In genomic region chr19:53313684-53314443, GRCm38 (mm10) we compare ENCODE assay signal across 8 mouse cellular contexts. TPM values are rescaled to one million over a fixed set of nuclear protein-coding genes. Genes with fewer than 3 reads are reported as not detected.
DNase-seq lines count a peak whose midpoint lies in the region; ATAC-seq and TF ChIP-seq lines count a peak whose summit lies in the region.

No protein-coding gene starts in this region.

- peak overlapping the region; percentile 89 for H3K4me2 ChIP-seq in CH12.LX (ENCODE audit: insufficient read depth, low read depth, poor library complexity, severe bottlenecking)
- peak overlapping the region; percentile 98 for H3K4me2 ChIP-seq in forebrain, embryonic 11.5 days (ENCODE audit: low read depth, low read length, severe bottlenecking)
- H3K4me2 ChIP-seq in heart, embryonic 16.5 days (ENCODE audit: low read depth, low read length), result peak overlapping the region; percentile 82
- H3K4me2 ChIP-seq in liver, embryonic 15.5 days, result peak overlapping the region; percentile 99
- H3K4me2 ChIP-seq in neural tube, embryonic 12.5 days (replicated peaks), result peak overlapping the region; percentile 92

- H3K27me3 ChIP-seq in CH12.LX (replicated peaks), result peaks cover 11% of the 10 kb centered on the region
- H3K27me3 ChIP-seq in forebrain, embryonic 11.5 days (ENCODE audit: control insufficient read depth, insufficient read depth, low read length), result no peaks in the 10 kb centered on the region
- no peaks in the 10 kb centered on the region for H3K27me3 ChIP-seq in heart, embryonic 16.5 days (ENCODE audit: control insufficient read depth, insufficient read depth, low read length)
- no peaks in the 10 kb centered on the region; the same call in 1 of the 2 replicates for H3K27me3 ChIP-seq in liver, embryonic 15.5 days
- H3K27me3 ChIP-seq in neural tube, embryonic 12.5 days (replicated peaks), result no peaks in the 10 kb centered on the region

- no peaks in the 10 kb centered on the region for H3K79me2 ChIP-seq in CH12.LX (replicated peaks; ENCODE audit: control insufficient read depth, extremely low read depth, insufficient read depth, poor library complexity, severe bottlenecking)

- no peaks in the 10 kb centered on the region for H3K36me3 ChIP-seq in CH12.LX (replicated peaks in 1 of 2; ENCODE audit: control insufficient read depth in 1 of 2, insufficient read depth in 1 of 2, low read length in 1 of 2)
- H3K36me3 ChIP-seq in forebrain, embryonic 11.5 days (ENCODE audit: control insufficient read depth, insufficient read depth, low read length), result no peaks in the 10 kb centered on the region
- H3K36me3 ChIP-seq in heart, embryonic 16.5 days (ENCODE audit: control insufficient read depth, insufficient read depth), result no peaks in the 10 kb centered on the region
- no peaks in the 10 kb centered on the region for H3K36me3 ChIP-seq in liver, embryonic 15.5 days (replicated peaks)
- no peaks in the 10 kb centered on the region for H3K36me3 ChIP-seq in neural tube, embryonic 12.5 days

- no peak for TF ChIP-seq CTCF in CH12.LX (conservative IDR thresholded peaks at IDR 0.05 in 1 of 2, IDR thresholded peaks at IDR 0.05 in 1 of 2; ENCODE audit: low read depth in 2 of 2, low read length in 2 of 2)

- H3K9me3 ChIP-seq in CH12.LX (replicated peaks; ENCODE audit: low read length), result no peaks in the 10 kb centered on the region
- no peaks in the 10 kb centered on the region for H3K9me3 ChIP-seq in forebrain, embryonic 11.5 days (ENCODE audit: control insufficient read depth, low read length)
- no peaks in the 10 kb centered on the region for H3K9me3 ChIP-seq in heart, embryonic 16.5 days (replicated peaks; ENCODE audit: control insufficient read depth, low read length)
- H3K9me3 ChIP-seq in liver, embryonic 15.5 days (replicated peaks), result no peaks in the 10 kb centered on the region
- no peaks in the 10 kb centered on the region for H3K9me3 ChIP-seq in neural tube, embryonic 12.5 days

- WGBS in forebrain, embryonic 11.5 days, result under 1% methylated on average over 52 of the region's 52 CpGs
- WGBS in heart, embryonic 16.5 days, result under 1% methylated on average over 52 of the region's 52 CpGs
- WGBS in liver, embryonic 15.5 days (ENCODE audit: insufficient replicate concordance), result under 1% methylated on average over 52 of the region's 52 CpGs
- under 1% methylated on average over 52 of the region's 52 CpGs for WGBS in neural tube, embryonic 12.5 days

- no peak for TF ChIP-seq EP300 in CH12.LX (IDR thresholded peaks at IDR 0.05; ENCODE audit: low read length)

- ATAC-seq in forebrain, embryonic 11.5 days (replicated peaks; ENCODE audit: low FRiP score), result peak; percentile 86
- peak; percentile 79 for ATAC-seq in heart, embryonic 16.5 days (replicated peaks; ENCODE audit: extremely low read depth, insufficient read depth, low FRiP score)
- ATAC-seq in liver, embryonic 15.5 days (ENCODE audit: insufficient read depth), result peak; percentile 78
- peak; percentile 79 for ATAC-seq in neural tube, embryonic 12.5 days (ENCODE audit: low FRiP score, low read depth)

- dilution Hi-C loops in CH12.LX (cut with MboI; ENCODE audit: extremely low pct_ligation_motif_present, extremely low pct_unique_long_range_greater_than_20kb, low sequenced_read_pairs), result no loop called here

- H3K27ac ChIP-seq in CH12.LX (ENCODE audit: insufficient read depth, low read depth), result peak overlapping the region; percentile 55
- H3K27ac ChIP-seq in forebrain, embryonic 11.5 days (ENCODE audit: low read depth, low read length), result peak overlapping the region; percentile 91
- peak overlapping the region; percentile 98 for H3K27ac ChIP-seq in heart, embryonic 16.5 days (ENCODE audit: low read length)
- H3K27ac ChIP-seq in liver, embryonic 15.5 days (replicated peaks), result peak overlapping the region; percentile 95
- H3K27ac ChIP-seq in neural tube, embryonic 12.5 days, result peak overlapping the region; percentile 88

- H3K4me3 ChIP-seq in CH12.LX (replicated peaks in 1 of 3; ENCODE audit: low read depth in 2 of 3, low read length in 2 of 3, poor library complexity in 1 of 3), result peak overlapping the region; percentile 68 to 81 (median 77)
- H3K4me3 ChIP-seq in forebrain, embryonic 11.5 days (ENCODE audit: low read depth, low read length), result peak overlapping the region; percentile 95
- H3K4me3 ChIP-seq in heart, embryonic 16.5 days (ENCODE audit: low read length), result peak overlapping the region; percentile 93
- H3K4me3 ChIP-seq in liver, embryonic 15.5 days (replicated peaks), result peak overlapping the region; percentile 80
- peak overlapping the region; percentile 91 for H3K4me3 ChIP-seq in neural tube, embryonic 12.5 days

- DNase-seq in CH12.LX (ENCODE audit: extremely low read depth), result peak; percentile 97
- peak; percentile 97 for DNase-seq in c-Kit-positive CD71-positive TER-119-negative erythroid progenitor cells, embryonic 14.5 days (ENCODE audit: low read depth)
- peak; percentile 99 for DNase-seq in forebrain, embryonic 11.5 days (ENCODE audit: low spot score)
- peak; percentile 98 to 99 for DNase-seq in kidney, postnatal 36 days
- DNase-seq in telencephalon, adult 2 months (ENCODE audit: low read depth, low spot score), result peak; percentile 98

- TF ChIP-seq RAD21 in CH12.LX (IDR thresholded peaks at IDR 0.05; ENCODE audit: low read depth, low read length), result no peak

- H3K4me1 ChIP-seq in CH12.LX (ENCODE audit: control insufficient read depth in 1 of 2, insufficient read depth in 2 of 2), result peaks cover 26 to 43% of the 10 kb centered on the region in 2 experiments
- peaks cover 15% of the 10 kb centered on the region; the same call in 1 of the 2 replicates for H3K4me1 ChIP-seq in forebrain, embryonic 11.5 days (replicated peaks; ENCODE audit: control insufficient read depth, insufficient read depth, low read length)
- H3K4me1 ChIP-seq in heart, embryonic 16.5 days (ENCODE audit: control insufficient read depth, insufficient read depth, low read length), result peaks cover 26% of the 10 kb centered on the region
- peaks cover 59% of the 10 kb centered on the region for H3K4me1 ChIP-seq in liver, embryonic 15.5 days (replicated peaks)
- H3K4me1 ChIP-seq in neural tube, embryonic 12.5 days, result peaks cover 29% of the 10 kb centered on the region

- H3K9ac ChIP-seq in CH12.LX (ENCODE audit: insufficient read depth, low read depth), result peak overlapping the region; percentile 83
- peak overlapping the region; percentile 89 for H3K9ac ChIP-seq in forebrain, embryonic 11.5 days (ENCODE audit: low read length)
- H3K9ac ChIP-seq in heart, embryonic 16.5 days (ENCODE audit: low read length), result peak overlapping the region; percentile 89
- H3K9ac ChIP-seq in liver, embryonic 15.5 days, result peak overlapping the region; percentile 89
- peak overlapping the region; percentile 77 for H3K9ac ChIP-seq in neural tube, embryonic 12.5 days

- in situ Hi-C loops in CH12.LX (cut with MboI; ENCODE audit: low pct_ligation_motif_present, low pct_unique_long_range_greater_than_20kb, low sequenced_read_pairs), result loop anchor here (10.0 kb wide), 1 partner anchor 59 kb away; no protein-coding TSS in a partner anchor

- no peak; the same call in 1 of the 2 replicates for TF ChIP-seq POLR2A in CH12.LX (IDR thresholded peaks at IDR 0.05; ENCODE audit: low read depth, low read length)

TF ChIP-seq in CH12.LX, 34 proteins besides CTCF, POLR2A, EP300 and RAD21:
- TF ChIP-seq USF1 (IDR thresholded peaks at IDR 0.05; ENCODE audit: low read depth, low read length), result no peak
- peak; percentile 94 for TF ChIP-seq MAX (IDR thresholded peaks at IDR 0.05; ENCODE audit: low read length)
- peak; percentile 64; the same call in 1 of the 2 replicates for TF ChIP-seq ELF1 (IDR thresholded peaks at IDR 0.05; ENCODE audit: low read depth, low read length)
- peak; percentile 39; the same call in 1 of the 2 replicates for TF ChIP-seq BHLHE40 (IDR thresholded peaks at IDR 0.05; ENCODE audit: low read depth, low read length)
- TF ChIP-seq ZC3H11A (IDR thresholded peaks at IDR 0.05; ENCODE audit: low read depth, low read length), result no peak
- TF ChIP-seq MAZ (IDR thresholded peaks at IDR 0.05; ENCODE audit: low read depth, low read length), result peak; percentile 93
- peak; percentile 99 for TF ChIP-seq CHD2 (IDR thresholded peaks at IDR 0.05; ENCODE audit: low read length)
- TF ChIP-seq SIN3A (IDR thresholded peaks at IDR 0.05; ENCODE audit: low read length), result peak; percentile 95
- TF ChIP-seq ZMIZ1 (IDR thresholded peaks at IDR 0.05; ENCODE audit: low read depth, low read length), result peak; percentile 26; the same call in 1 of the 2 replicates
- no peak for TF ChIP-seq GABPA (IDR thresholded peaks at IDR 0.05; ENCODE audit: insufficient replicate concordance, low read depth, low read length)
- peak; percentile 98 for TF ChIP-seq MYC (IDR thresholded peaks at IDR 0.05; ENCODE audit: low read depth, low read length)
- no peak for TF ChIP-seq JUN (IDR thresholded peaks at IDR 0.05; ENCODE audit: insufficient read depth, low read depth, low read length)
- TF ChIP-seq SMC3 (IDR thresholded peaks at IDR 0.05; ENCODE audit: low read depth, low read length), result no peak
- TF ChIP-seq NRF1 (IDR thresholded peaks at IDR 0.05; ENCODE audit: low read depth, low read length), result peak; percentile 53
- peak; percentile 49; the same call in 1 of the 2 replicates for TF ChIP-seq TBP (conservative IDR thresholded peaks at IDR 0.05; ENCODE audit: low read depth, low read length)
- TF ChIP-seq MXI1 (IDR thresholded peaks at IDR 0.05; ENCODE audit: low read depth, low read length), result peak; percentile 98

RNA-seq across cellular contexts. Expression of gene Mxi1, which starts 3.5 kb away (rescaled TPM):
- total RNA-seq in CH12.LX (2012; rRNA removed) (8.1 and 19.9 TPM in 2 replicates), CH12.LX (2014; rRNA removed) (14.5 and 18.9 TPM in 2 replicates)
- polyA plus RNA-seq in CH12.LX (2012; ENCODE audit: insufficient read length, low read depth), result 10.6 and 10.9 TPM in 2 replicates
- 49.8 TPM in 2 replicates for polyA plus RNA-seq in forebrain, embryonic 11.5 days (2014; fragmentation: Nextera tagmentation; extraction: Ambion mirVana)
- polyA plus RNA-seq in heart, embryonic 16.5 days (2015; fragmentation: Nextera tagmentation; extraction: Ambion mirVana), result 28.7 and 40.7 TPM in 2 replicates
- polyA plus RNA-seq in liver, embryonic 15.5 days (2015; fragmentation: Nextera tagmentation; extraction: Ambion mirVana), result 34.8 and 38.3 TPM in 2 replicates
- polyA plus RNA-seq in neural tube, embryonic 12.5 days (2016; fragmentation: Nextera tagmentation; extraction: Ambion mirVana), result 67.6 and 74.8 TPM in 2 replicates

RNA-seq across cellular contexts. Expression of gene Gm10197, which starts 57.7 kb away (rescaled TPM):
- 3.9 TPM in 1 of 2 replicates, not detected in the other for total RNA-seq in CH12.LX (2012; rRNA removed)
- not detected in 2 replicates for total RNA-seq in CH12.LX (2014; rRNA removed)
- polyA plus RNA-seq in CH12.LX (2012; ENCODE audit: insufficient read length, low read depth), result 11.5 TPM in 1 of 2 replicates, not detected in the other
- polyA plus RNA-seq in forebrain, embryonic 11.5 days (2014; fragmentation: Nextera tagmentation; extraction: Ambion mirVana), result not detected in 2 replicates
- 3.5 TPM in 1 of 2 replicates, not detected in the other for polyA plus RNA-seq in heart, embryonic 16.5 days (2015; fragmentation: Nextera tagmentation; extraction: Ambion mirVana)
- polyA plus RNA-seq in liver, embryonic 15.5 days (2015; fragmentation: Nextera tagmentation; extraction: Ambion mirVana), result not detected in 2 replicates
- polyA plus RNA-seq in neural tube, embryonic 12.5 days (2016; fragmentation: Nextera tagmentation; extraction: Ambion mirVana), result not detected in 2 replicates

Comparison
In these comparisons a context has a peak if more than half of its experiments do, and no peak if none do; other contexts are left out.
1. Peak in every context shown above with its lines: DNase-seq, ATAC-seq, H3K4me3 ChIP-seq and H3K27ac ChIP-seq.